Mouse (Mus musculus) midbrain, embryonic 10.5 days (tissue): ENCODE measurements around the gene Asb2. TPM values are rescaled to one million over a fixed set of nuclear protein-coding genes. Genes with fewer than 3 reads are reported as not detected.

Experiments
- DNase-seq: peaks from one replicate; pipeline ENCODE4 v3.0.0-alpha.2; 2017; ENCODE audit warnings: low spot score
- H3K27ac ChIP-seq: fragments of 300-500 bp; sonication (generic); replicated peaks from 2 replicates; pipeline ENCODE4 v1.5.1; 2016; ENCODE audit warnings: mild to moderate bottlenecking
- H3K27me3 ChIP-seq: fragments of 300-500 bp; sonication (generic); 2 replicates; pipeline ENCODE4 v1.6.1; 2016; ENCODE audit warnings: low read depth, mild to moderate bottlenecking; ENCODE audit not compliant: poor library complexity, severe bottlenecking
- H3K36me3 ChIP-seq: fragments of 300-500 bp; sonication (generic); 2 replicates; pipeline ENCODE4 v1.6.1; 2016; ENCODE audit warnings: mild to moderate bottlenecking, moderate library complexity
- H3K4me1 ChIP-seq: fragments of 300-500 bp; sonication (generic); 2 replicates; pipeline ENCODE4 v1.6.1; 2016
- H3K4me3 ChIP-seq: fragments of 300-500 bp; sonication (generic); 2 replicates; pipeline ENCODE4 v1.5.1; 2016; ENCODE audit warnings: mild to moderate bottlenecking, moderate library complexity
- H3K9me3 ChIP-seq: fragments of 300-500 bp; sonication (generic); replicated peaks from 2 replicates; pipeline ENCODE4 v1.6.1; 2016; ENCODE audit warnings: mild to moderate bottlenecking
- WGBS: fragments of 180-500 bp; shearing (Covaris S2); methylation state at CpG from one replicate; pipeline ENCODE4 v1.1.7; 2016; 5-methylcytosine and 5-hydroxymethylcytosine counted together
- polyA plus RNA-seq: library from polyadenylated mRNA; unstranded; fragments of >200 nt; fragmentation: Nextera tagmentation; extraction: Ambion mirVana; gene quantifications from 2 replicates; pipeline ENCODE4 v1.2.1, GENCODE M21; 2016

The Asb2 gene
- polyA plus RNA-seq, 1 experiment from 2014 or later, result 0.53 TPM

DNA sequence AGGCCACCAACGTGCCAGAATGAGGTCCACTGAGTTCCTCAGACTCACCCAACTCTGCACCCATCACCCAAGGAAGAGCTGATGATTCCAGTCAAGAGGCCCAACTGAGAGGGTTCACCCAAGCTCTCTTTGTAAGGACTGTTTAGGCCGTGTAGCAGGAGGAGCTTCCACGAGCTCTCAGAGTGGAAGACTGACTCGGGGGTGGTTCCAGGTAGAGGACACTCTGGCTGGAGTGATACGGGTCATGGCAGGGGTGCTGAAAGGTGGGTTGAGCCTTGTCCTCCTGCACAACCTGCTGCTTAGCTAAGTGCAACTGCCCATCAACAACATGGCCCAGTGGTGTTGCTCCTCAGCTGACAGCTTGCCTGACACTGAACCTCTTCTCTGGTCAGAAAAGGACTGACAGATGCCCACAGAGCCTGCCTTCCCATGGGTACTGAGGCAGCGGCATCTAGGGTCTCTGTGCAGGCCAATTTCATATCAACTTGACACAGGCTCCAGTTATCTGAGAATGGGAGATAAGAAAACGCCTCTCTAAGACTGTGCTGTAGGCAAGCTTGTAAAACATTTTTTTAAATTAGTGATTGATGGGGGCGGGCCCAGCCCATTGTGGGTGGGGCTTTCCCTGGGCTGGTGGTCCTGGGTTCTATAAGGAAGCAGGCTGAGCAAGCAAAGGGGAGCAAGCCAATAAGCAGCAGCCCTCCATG lies 17.9 kb upstream of the Asb2 start:
- WGBS, result 82% methylated on average over 8 of the region's 8 CpGs
- Histone ChIP-seq H3K4me3 (no peak overlapping the region), H3K27me3 (peaks cover 3% of the 10 kb centered on the region; the same call in 1 of the 2 replicates), H3K9me3 (no peaks in the 10 kb centered on the region), H3K4me1 (no peaks in the 10 kb centered on the region), H3K27ac (no peak overlapping the region), H3K36me3 (no peaks in the 10 kb centered on the region)
- no peak for DNase-seq

DNA sequence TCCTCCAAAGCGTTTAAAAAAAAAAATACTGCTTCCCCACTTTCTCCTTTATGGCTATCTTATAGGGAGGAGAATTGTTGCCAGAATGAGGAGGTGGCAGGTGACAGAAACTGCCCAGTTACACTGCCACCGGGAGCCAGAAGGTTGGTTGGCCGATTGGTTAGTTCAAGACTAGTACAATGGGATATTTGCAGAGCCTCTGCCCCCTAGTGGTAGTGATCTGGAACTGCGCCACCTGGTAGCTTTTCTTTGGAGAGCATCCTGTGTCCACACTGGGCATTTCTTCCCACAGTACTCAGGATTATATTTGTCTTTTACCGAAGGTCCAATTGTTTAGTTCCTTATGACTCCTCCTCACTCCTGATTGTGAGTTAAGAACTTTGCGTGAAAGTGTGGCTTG lies 15.9 kb upstream of the Asb2 start:
- H3K9me3 ChIP-seq, result no peaks in the 10 kb centered on the region
- no peak overlapping the region for H3K27ac ChIP-seq
- peaks cover 10% of the 10 kb centered on the region for H3K4me1 ChIP-seq
- H3K36me3 ChIP-seq, result no peaks in the 10 kb centered on the region
- peak; percentile 61 for DNase-seq
- WGBS, result 27% methylated on average over 6 of the region's 6 CpGs
- H3K27me3 ChIP-seq, result peaks cover 12% of the 10 kb centered on the region; the same call in 1 of the 2 replicates
- H3K4me3 ChIP-seq, result no peak overlapping the region

DNA sequence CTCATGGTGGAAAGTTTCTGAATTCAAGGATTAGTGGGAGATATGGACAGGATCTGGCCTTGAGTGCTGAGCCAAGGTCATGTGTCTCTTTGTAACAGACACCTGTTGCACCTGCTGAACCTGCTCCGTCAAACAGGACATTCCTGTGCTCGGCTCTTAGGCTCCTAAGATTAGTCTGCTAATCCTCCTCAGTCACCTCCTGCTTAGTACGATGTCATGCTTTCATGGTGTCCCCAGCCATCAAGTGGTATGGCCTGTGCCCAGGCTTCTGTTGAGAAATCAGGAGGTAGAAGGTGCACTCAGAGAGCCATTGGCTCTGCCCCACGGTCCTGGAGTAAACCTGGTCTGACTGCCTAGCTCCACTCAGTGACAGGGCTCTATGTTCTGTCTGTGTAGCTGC lies 15.1 kb upstream of the Asb2 start:
- H3K4me1 ChIP-seq, result peaks cover 10% of the 10 kb centered on the region
- no peaks in the 10 kb centered on the region for H3K9me3 ChIP-seq
- DNase-seq, result no peak
- no peaks in the 10 kb centered on the region for H3K36me3 ChIP-seq
- no peak overlapping the region for H3K4me3 ChIP-seq
- 83% methylated on average over 4 of the region's 4 CpGs for WGBS
- H3K27me3 ChIP-seq, result peaks cover 12% of the 10 kb centered on the region; the same call in 1 of the 2 replicates
- H3K27ac ChIP-seq, result no peak overlapping the region

DNA sequence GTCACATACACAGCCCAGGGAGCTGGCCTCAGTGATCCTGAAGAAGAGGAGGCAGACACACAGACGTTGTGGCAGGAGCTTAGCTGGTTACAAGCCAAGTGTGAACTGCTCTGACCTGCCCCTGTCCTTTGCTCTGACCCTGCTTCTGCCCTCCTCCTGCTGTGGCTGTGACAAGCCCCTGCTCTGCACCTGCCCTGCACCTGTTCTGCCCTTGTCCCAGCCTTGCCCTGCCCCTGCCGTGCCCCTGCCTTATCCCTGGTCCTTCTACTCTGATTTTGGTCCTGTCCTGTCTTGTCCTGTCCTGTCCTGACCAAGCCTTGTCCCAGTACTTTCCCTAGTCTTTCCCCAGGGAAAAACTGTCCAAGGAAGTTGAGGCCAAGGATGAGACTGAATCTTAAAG lies 13.0 kb upstream of the Asb2 start:
- DNase-seq, result no peak
- H3K9me3 ChIP-seq, result no peaks in the 10 kb centered on the region
- H3K4me1 ChIP-seq, result peaks cover 10% of the 10 kb centered on the region
- H3K27me3 ChIP-seq, result peaks cover 12% of the 10 kb centered on the region; the same call in 1 of the 2 replicates
- WGBS, result 77% methylated on average over 2 of the region's 2 CpGs
- no peaks in the 10 kb centered on the region for H3K36me3 ChIP-seq
- H3K27ac ChIP-seq, result no peak overlapping the region
- no peak overlapping the region for H3K4me3 ChIP-seq

DNA sequence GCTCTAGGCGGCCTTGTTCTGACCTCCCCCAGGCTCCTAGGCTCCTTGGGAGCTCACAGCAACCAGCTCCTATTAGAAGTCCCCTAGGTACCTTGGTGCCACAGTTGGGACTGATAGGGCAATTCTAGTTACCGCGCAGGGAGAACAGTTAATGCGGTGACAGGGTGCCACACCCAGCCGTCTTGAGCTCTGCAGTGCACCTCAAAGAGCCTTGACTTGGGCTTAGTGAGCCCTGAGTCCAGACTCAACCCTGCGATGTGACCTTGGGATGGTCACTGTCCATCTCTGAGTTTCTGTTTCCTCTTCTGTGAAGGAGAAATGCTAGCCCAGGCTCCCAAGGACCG lies 12.5 kb upstream of the Asb2 start:
- H3K4me3 ChIP-seq, result peak overlapping the region; percentile 19; the same call in 1 of the 2 replicates
- peaks cover 12% of the 10 kb centered on the region; the same call in 1 of the 2 replicates for H3K27me3 ChIP-seq
- no peaks in the 10 kb centered on the region for H3K36me3 ChIP-seq
- peaks cover 10% of the 10 kb centered on the region for H3K4me1 ChIP-seq
- DNase-seq, result no peak
- WGBS, result 83% methylated on average over 7 of the region's 7 CpGs
- no peak overlapping the region; the same call in 1 of the 2 replicates for H3K27ac ChIP-seq
- H3K9me3 ChIP-seq, result no peaks in the 10 kb centered on the region

DNA sequence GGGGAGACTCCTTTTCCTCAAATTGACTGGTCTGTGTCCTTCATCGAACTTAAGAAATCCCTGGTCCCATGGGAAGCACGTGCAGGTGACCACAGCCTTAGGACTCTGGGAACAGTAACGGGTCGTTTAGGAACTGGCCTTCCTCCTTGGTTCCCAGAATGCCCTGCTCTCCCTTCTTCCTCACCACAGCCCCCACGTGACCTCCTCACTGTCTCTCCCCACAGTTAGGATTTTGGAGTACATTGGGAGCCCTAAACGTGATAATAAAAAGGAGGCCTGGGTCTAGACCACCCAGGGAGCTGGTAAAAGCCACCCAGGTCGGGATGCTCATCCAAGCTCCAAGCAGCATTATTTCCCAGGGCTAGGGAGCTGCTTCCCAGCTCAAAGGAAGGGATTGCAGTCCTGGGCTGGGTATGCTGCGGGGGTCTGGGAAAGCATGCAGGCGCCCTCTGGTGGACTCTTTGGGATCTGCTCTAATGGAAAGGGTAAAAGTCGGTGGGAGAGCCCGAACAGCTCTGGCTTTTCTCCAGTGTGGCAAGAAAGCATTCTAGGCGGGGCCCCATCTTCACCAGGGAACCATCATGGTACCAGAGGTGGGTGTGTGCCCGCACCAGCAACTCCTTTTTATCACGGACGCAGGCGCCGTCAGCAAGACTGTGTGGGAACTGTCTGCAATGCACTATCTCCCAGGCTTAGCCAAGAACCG lies 12.0 kb upstream of the Asb2 start:
- H3K27ac ChIP-seq, result peak overlapping the region; percentile 59
- H3K36me3 ChIP-seq, result no peaks in the 10 kb centered on the region
- 19% methylated on average over 18 of the region's 18 CpGs for WGBS
- H3K27me3 ChIP-seq, result peaks cover 12% of the 10 kb centered on the region; the same call in 1 of the 2 replicates
- H3K4me3 ChIP-seq, result peak overlapping the region; percentile 19; the same call in 1 of the 2 replicates
- peaks cover 10% of the 10 kb centered on the region for H3K4me1 ChIP-seq
- DNase-seq, result peak; percentile 84
- H3K9me3 ChIP-seq, result no peaks in the 10 kb centered on the region

DNA sequence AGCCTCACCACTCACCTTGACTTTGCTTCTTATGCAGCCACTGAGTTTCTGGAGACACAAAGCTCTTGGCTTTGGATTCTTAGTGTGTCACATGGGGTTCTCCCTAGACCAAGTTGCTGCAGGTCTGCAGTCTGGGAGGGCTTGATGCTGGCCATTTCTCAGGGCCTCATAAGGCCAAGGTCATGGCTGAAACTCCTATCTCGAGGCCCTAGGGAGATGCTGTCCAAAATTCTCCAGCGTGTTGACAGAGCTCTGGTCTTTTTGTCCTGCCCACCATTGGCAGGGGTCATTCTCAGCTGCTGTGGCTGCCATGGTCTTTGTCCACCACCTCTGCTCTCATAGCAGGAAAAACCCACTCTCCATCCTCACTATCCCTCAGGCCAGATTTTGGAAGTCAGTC lies 11.4 kb upstream of the Asb2 start:
- WGBS, result 75% methylated on average over 2 of the region's 2 CpGs
- peaks cover 10% of the 10 kb centered on the region for H3K4me1 ChIP-seq
- H3K4me3 ChIP-seq, result no peak overlapping the region
- peaks cover 12% of the 10 kb centered on the region; the same call in 1 of the 2 replicates for H3K27me3 ChIP-seq
- no peaks in the 10 kb centered on the region for H3K9me3 ChIP-seq
- peak overlapping the region; percentile 59; the same call in 1 of the 2 replicates for H3K27ac ChIP-seq
- DNase-seq, result no peak
- no peaks in the 10 kb centered on the region for H3K36me3 ChIP-seq

DNA sequence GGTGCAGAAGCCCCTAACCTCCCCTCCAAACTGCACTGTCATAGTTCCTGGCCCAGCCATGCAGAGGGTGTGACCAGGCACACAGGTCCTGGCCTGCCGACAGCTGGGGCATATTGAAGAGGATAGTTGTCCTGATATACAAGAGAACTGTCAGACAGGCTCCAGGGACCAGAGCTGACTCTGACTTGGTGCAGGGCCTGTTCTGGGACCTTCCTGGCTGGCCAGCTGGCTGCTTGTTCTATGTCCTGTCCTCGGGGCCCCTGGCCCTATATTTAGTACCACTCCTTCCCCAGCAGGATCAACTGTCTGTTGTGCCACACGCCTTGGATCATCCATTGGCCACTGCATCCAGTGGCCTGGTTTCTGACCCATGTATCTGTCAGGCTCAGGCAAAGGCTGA lies 6.5 kb upstream of the Asb2 start:
- no peak overlapping the region for H3K4me3 ChIP-seq
- H3K36me3 ChIP-seq, result no peaks in the 10 kb centered on the region
- peaks cover 16% of the 10 kb centered on the region for H3K4me1 ChIP-seq
- H3K27me3 ChIP-seq, result no peaks in the 10 kb centered on the region
- H3K9me3 ChIP-seq, result no peaks in the 10 kb centered on the region
- no peak for DNase-seq
- WGBS, result 86% methylated on average over 3 of the region's 3 CpGs
- no peak overlapping the region for H3K27ac ChIP-seq

DNA sequence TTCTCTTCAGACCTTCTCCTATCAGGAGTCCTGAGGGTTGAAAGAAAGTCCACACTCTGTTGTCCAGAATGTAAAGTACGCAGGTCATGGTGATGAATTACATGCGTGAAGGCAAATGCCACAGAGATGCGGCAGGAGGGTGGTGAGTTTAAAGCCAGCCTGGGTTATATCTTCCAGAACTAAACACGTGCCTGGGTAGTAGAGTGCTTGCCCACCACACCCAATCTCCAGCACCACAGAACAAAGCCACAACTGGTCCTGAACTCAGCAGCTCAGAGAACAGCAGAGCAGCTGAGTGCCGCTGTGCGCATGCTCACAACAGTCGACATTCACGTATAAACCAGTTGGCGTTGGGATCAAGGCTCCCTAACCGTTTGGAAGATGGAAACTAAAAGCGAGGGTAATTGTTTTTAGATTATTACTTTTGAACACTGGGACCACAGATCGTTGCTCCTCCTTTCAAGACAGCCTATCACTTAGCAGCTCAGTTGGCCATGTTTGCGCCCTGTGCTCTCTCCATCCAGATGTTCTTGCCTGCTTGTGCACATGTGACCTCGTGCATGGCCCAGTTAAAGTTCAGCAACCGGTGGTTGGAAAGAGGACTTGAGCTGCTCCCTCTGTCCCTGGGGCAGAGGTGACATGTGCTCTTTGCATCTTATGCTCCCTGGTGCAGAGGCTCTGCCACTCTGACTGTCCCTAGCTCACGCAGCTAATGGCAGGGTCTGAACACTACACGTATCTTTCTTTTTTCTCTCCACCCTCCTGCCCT lies 5.9 kb upstream of the Asb2 start:
- Histone ChIP-seq H3K36me3 (no peaks in the 10 kb centered on the region), H3K27me3 (no peaks in the 10 kb centered on the region), H3K27ac (no peak overlapping the region), H3K9me3 (no peaks in the 10 kb centered on the region), H3K4me1 (peaks cover 15% of the 10 kb centered on the region), H3K4me3 (no peak overlapping the region)
- WGBS, result 90% methylated on average over 17 of the region's 17 CpGs
- DNase-seq, result no peak

DNA sequence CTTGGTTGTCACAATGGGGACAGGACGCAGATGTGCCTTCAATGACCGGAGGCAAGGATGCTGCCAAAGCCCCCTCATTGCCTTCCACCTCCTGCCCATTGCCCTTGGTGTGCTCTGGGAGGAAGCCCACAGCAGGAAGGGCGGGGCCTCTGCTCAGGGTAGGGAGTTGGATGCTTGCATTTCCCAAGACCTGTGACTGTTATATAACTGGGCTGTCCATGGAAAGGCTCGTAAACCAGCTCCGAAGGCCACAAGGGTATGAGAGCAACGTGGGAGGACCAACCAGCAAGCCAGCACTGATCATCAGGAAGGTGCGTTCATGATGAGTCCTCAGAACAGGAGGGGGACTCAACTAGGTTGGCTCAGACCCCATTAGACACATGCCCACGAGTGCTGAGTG lies 5.0 kb upstream of the Asb2 start:
- Histone ChIP-seq H3K4me3 (no peak overlapping the region), H3K36me3 (no peaks in the 10 kb centered on the region), H3K27me3 (no peaks in the 10 kb centered on the region), H3K9me3 (no peaks in the 10 kb centered on the region), H3K4me1 (peaks cover 17% of the 10 kb centered on the region), H3K27ac (no peak overlapping the region)
- WGBS, result 84% methylated on average over 8 of the region's 8 CpGs
- no peak for DNase-seq

DNA sequence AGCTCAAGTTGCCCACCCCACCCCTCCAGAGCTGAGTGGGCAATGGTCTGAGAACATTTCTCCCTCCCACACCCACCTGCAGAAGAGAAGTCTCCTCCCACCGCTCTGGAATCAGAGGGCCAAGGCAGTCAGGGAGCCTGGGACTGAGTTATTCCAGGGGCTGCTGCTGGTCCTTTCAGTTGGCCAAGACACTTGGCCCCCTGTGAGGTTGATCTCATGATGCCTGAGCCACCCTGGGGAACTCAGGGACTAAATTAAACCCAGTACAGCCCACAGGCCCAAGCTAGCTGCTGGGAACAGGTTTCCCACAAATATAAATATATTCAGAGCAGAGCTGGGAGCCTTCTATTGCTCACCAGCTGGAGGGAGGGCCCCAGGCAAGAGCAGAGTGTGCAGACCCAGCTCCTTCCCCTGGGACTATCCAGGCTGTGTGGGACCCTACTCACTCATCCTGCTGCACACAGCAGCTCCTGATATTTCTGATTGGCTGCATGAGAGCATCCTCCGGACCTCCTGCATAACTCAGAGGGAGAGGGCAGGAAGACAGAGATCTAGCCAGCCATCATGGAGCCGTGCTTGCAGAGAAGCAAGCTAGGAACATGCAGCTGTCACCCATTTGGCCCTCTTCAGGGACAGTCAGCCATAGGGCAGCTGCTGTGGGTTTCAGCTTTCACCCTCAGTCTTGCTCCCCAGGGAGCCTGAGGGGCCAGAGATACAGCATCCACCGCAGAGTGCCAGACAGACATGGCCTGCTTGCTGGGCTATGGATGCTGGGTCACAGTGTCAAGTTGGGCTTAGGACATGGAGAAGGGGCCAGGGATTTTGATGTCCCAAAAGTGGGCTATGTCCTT lies 3.4 kb upstream of the Asb2 start:
- no peaks in the 10 kb centered on the region for H3K36me3 ChIP-seq
- H3K9me3 ChIP-seq, result no peaks in the 10 kb centered on the region
- H3K27ac ChIP-seq, result 0 out of 2 replicates have a peak overlapping the region, but pooled peaks have one; percentile 42
- H3K4me3 ChIP-seq, result no peak overlapping the region
- H3K4me1 ChIP-seq, result peaks cover 18% of the 10 kb centered on the region
- no peaks in the 10 kb centered on the region for H3K27me3 ChIP-seq
- no peak for DNase-seq
- WGBS, result 68% methylated on average over 4 of the region's 4 CpGs

DNA sequence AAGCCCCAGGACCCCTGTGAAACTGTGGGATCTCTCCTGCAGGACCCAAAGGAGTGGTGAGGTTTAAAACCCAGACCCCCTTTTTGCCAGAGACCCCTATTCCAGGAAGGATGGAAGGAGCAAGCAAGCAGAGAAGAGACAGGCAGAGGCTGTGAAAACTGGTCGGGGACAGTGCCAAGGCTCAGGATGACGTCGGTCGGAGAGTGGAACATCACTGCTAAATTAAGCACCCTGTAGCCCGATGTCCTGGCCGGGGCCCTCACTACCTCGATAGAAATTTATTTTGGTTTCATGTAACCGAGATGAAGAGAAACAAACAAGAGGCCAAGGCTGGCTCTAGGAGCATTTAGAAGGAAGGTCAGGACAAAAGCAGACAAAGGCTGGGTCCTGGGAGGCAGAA lies 2.4 kb upstream of the Asb2 start:
- WGBS, result 78% methylated on average over 8 of the region's 8 CpGs
- no peak for DNase-seq
- Histone ChIP-seq H3K27me3 (no peaks in the 10 kb centered on the region), H3K36me3 (no peaks in the 10 kb centered on the region), H3K4me3 (no peak overlapping the region), H3K27ac (no peak overlapping the region), H3K4me1 (peaks cover 24% of the 10 kb centered on the region), H3K9me3 (no peaks in the 10 kb centered on the region)
